Mouse (Mus musculus) intestine, postnatal 0 days (tissue): ENCODE measurements around the gene Ambra1. TPM values are rescaled to one million over a fixed set of nuclear protein-coding genes. Genes with fewer than 3 reads are reported as not detected.

Experiments
- ATAC-seq: fragments of 200-750 bp; cut with Nextera tagmentation; 2 replicates; pipeline ENCODE4 v1.8.0; 2017; ENCODE audit warnings: mild to moderate bottlenecking, moderate TSS enrichment, moderate library complexity
- H3K27ac ChIP-seq: fragments of 300-500 bp; sonication (generic); 2 replicates; pipeline ENCODE4 v1.5.1; 2014; ENCODE audit warnings: mild to moderate bottlenecking, low read depth, low read length, moderate library complexity
- H3K27me3 ChIP-seq: fragments of 300-500 bp; sonication (generic); replicated peaks from 2 replicates; pipeline ENCODE4 v1.6.1; 2014; ENCODE audit warnings: low read length, mixed read lengths; ENCODE audit not compliant: control insufficient read depth, insufficient read depth
- H3K36me3 ChIP-seq: fragments of 300-500 bp; sonication (generic); 2 replicates; pipeline ENCODE4 v1.6.1; 2014; ENCODE audit warnings: mild to moderate bottlenecking, moderate library complexity; ENCODE audit not compliant: control insufficient read depth, insufficient read depth
- H3K4me1 ChIP-seq: fragments of 300-500 bp; sonication (generic); replicated peaks from 2 replicates; pipeline ENCODE4 v1.6.1; 2014; ENCODE audit warnings: antibody characterized with exemption, low read length, mixed read lengths; ENCODE audit not compliant: control insufficient read depth, insufficient read depth
- H3K4me2 ChIP-seq: fragments of 300-500 bp; sonication (generic); replicated peaks from 2 replicates; pipeline ENCODE4 v1.6.1; 2014; ENCODE audit warnings: low read depth, mild to moderate bottlenecking, moderate library complexity
- H3K4me3 ChIP-seq: fragments of 300-500 bp; sonication (generic); 2 replicates; pipeline ENCODE4 v1.5.1; 2014; ENCODE audit warnings: low read depth, low read length
- H3K9ac ChIP-seq: fragments of 300-500 bp; sonication (generic); 2 replicates; pipeline ENCODE4 v1.6.1; 2014; ENCODE audit warnings: mild to moderate bottlenecking, low read depth, low read length
- H3K9me3 ChIP-seq: fragments of 300-500 bp; sonication (generic); 2 replicates; pipeline ENCODE4 v1.6.1; 2016; ENCODE audit warnings: mixed run types; ENCODE audit not compliant: control insufficient read depth
- CTCF ChIP-seq: sonication (generic); IDR thresholded peaks from 2 replicates; pipeline ENCODE4 v1.5.1; 2016; ENCODE audit warnings: low read depth, mild to moderate bottlenecking, control low read depth, antibody characterized with exemption, moderate library complexity
- WGBS: fragments of 180-500 bp; shearing (Covaris S2); extraction: QIAGEN DNeasy Blood & Tissue Kit; methylation state at CpG from one replicate; pipeline ENCODE4 v1.1.7; 2014; 5-methylcytosine and 5-hydroxymethylcytosine counted together
- polyA plus RNA-seq: library from polyadenylated mRNA; unstranded; fragments of >200 nt; fragmentation: Nextera tagmentation; extraction: Ambion mirVana; gene quantifications from 2 replicates; pipeline ENCODE4 v1.2.1, GENCODE M21; 2015

The Ambra1 gene
- polyA plus RNA-seq, 1 experiment from 2014 or later = 5.5 TPM

DNA sequence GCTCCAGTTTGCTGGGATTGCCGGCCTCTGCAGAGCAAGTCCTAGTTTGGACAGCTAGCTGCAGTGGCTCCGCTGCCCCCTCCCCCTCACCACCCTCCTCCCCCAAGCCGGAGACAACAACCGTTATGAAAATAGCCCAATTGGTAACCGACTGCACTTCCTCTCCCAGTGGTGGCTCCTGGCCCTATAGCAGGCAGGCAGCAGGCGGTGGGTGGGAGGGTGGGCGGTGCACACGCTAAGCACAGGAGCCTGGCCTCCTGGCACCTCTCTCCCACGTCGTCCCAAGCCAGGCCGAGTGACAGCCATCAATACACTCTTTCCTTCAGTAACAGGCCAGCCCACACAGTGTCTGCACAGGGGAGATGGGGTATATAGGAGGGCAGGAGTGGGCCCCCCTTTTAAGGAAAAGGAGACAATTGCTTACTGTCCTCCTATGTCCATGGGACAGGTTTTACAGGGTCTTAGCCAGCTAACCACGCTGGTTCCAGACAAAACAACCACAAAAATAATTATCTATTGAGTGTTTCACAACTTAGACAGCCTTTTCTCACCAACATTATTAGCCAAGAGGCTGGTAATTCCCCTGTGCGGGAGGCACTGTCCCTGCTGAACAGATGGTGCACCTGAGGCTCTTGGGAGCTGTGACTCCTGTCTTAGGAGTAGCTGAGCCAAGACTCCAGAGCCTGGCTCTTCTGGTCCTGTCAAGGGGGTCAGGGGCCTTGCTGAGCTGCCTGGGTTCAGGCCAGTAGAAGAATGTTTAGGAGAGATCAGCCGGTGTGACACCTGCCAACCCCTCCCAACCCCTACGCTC, 220.5 kb downstream of the Ambra1 start:
- Histone ChIP-seq H3K36me3 (peaks cover 5% of the 10 kb centered on the region; the same call in 1 of the 2 replicates), H3K9ac (peak overlapping the region; percentile 40; the same call in 1 of the 2 replicates), H3K27me3 (no peaks in the 10 kb centered on the region), H3K4me1 (peaks cover 20% of the 10 kb centered on the region), H3K4me3 (no peak overlapping the region), H3K27ac (0 out of 2 replicates have a peak overlapping the region, but pooled peaks have one; percentile 55), H3K9me3 (no peaks in the 10 kb centered on the region), H3K4me2 (peak overlapping the region; percentile 48)
- no peak for TF ChIP-seq CTCF
- 19% methylated on average over 15 of the region's 15 CpGs for WGBS
- no peak for ATAC-seq

DNA sequence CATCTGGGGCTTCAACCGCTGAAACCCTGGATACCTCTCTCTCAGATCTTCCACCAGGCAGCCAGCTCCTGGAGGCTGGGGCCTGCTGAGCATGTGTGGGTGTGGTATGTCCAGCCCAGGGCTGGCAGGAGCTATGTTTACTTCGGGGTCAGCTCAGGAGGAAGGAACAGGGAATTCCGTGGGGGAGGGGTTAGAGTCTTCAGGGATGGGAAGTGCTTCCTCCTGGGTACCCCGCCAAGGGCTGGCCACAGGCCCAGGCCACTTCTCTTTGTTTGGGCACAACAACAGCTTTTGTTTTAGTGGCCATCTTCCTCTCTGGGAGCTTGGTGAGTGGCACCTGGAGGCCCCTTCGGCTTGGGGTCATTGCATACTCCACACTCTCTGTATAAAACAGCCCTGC, 223.9 kb downstream of the Ambra1 start:
- Histone ChIP-seq H3K4me2 (0 out of 2 replicates have a peak overlapping the region, but pooled peaks have one; percentile 4), H3K27ac (no peak overlapping the region; the same call in 1 of the 2 replicates), H3K9ac (no peak overlapping the region), H3K4me3 (no peak overlapping the region), H3K27me3 (no peaks in the 10 kb centered on the region), H3K36me3 (no peaks in the 10 kb centered on the region; the same call in 1 of the 2 replicates), H3K4me1 (peaks cover 16% of the 10 kb centered on the region; the same call in 1 of the 2 replicates), H3K9me3 (no peaks in the 10 kb centered on the region)
- ATAC-seq = no peak
- peak; percentile 34; the same call in 1 of the 2 replicates for TF ChIP-seq CTCF
- WGBS = 10% methylated on average over 5 of the region's 5 CpGs

DNA sequence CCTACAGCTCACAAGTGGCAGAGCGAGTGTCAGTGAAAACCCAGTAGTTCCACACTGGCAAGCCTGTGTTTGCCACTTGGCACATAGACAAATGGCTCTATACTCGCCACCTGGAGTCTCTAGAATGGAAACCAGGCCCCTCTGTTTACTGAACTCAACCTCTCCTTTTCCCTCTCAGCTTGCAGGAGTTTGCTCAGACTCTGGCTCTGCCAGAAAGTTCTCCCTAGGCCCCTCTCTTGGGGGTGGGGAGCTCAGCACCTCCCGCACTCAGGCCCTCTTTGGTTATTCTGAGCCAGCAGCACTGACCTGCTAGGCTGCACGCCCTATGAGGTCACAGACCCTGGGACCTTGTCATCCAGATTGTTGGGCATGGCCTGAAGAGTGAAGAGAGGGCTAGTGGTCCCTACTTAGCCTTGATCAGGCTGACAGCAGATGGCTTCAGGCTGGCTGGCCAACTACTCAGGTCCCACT, 225.2 kb downstream of the Ambra1 start:
- ATAC-seq = no peak

DNA sequence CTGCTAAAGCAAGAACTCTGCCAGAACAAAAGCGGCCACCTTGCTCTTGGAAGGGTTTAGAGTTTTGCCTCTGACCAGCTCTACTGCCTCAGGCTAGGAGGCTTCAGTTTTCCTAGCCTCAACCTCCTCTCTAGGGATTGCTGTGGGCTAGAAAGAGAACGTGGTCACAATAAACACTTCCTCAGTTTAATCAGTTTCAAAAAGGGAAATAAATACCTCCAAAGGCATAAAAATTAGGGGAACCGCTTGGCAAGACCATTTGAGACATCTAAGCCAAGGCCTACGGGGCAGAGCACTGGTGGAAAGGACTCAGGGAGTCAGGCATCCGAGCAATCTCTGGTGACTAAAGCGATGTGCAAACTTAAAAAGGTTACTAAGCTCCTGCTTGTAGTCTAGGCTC, 225.9 kb downstream of the Ambra1 start:
- H3K4me1 ChIP-seq = peaks cover 18% of the 10 kb centered on the region; the same call in 1 of the 2 replicates
- no peak overlapping the region for H3K4me3 ChIP-seq
- WGBS = 82% methylated on average over 6 of the region's 6 CpGs
- H3K27ac ChIP-seq = no peak overlapping the region
- H3K9me3 ChIP-seq = no peaks in the 10 kb centered on the region
- TF ChIP-seq CTCF = no peak
- no peaks in the 10 kb centered on the region; the same call in 1 of the 2 replicates for H3K36me3 ChIP-seq
- ATAC-seq = no peak
- no peaks in the 10 kb centered on the region for H3K27me3 ChIP-seq
- no peak overlapping the region for H3K9ac ChIP-seq
- no peak overlapping the region for H3K4me2 ChIP-seq

More for the DNA sequence above, 225.2 kb downstream of the Ambra1 start:
- Histone ChIP-seq H3K4me2 (no peak overlapping the region), H3K4me3 (no peak overlapping the region), H3K36me3 (no peaks in the 10 kb centered on the region; the same call in 1 of the 2 replicates), H3K9ac (no peak overlapping the region), H3K27me3 (no peaks in the 10 kb centered on the region), H3K27ac (no peak overlapping the region), H3K9me3 (no peaks in the 10 kb centered on the region), H3K4me1 (peaks cover 15% of the 10 kb centered on the region; the same call in 1 of the 2 replicates)
- no peak for TF ChIP-seq CTCF
- 64% methylated on average over 4 of the region's 4 CpGs for WGBS

DNA sequence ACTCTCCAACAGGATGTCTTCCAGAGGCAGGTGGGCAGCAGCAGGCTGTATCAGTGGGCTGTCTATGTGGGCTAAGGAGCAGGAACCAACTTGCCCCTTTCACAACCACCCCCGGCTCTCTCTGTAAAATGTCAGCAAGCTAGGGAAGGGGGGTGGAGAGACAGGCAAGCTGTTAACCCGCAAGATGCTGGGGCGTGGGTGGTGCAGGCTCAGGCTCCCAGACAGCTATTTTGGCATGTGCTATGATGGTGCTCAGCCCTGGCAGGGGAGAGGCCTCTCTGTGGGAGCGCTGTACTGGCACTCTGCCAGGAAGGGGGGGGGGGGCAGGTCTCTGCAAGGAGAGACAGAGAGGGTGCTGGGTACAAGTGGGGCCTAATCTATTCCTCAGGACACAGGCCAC, 227.2 kb downstream of the Ambra1 start:
- TF ChIP-seq CTCF = no peak
- peak overlapping the region; percentile 7; the same call in 1 of the 2 replicates for H3K27ac ChIP-seq
- no peak overlapping the region for H3K9ac ChIP-seq

DNA sequence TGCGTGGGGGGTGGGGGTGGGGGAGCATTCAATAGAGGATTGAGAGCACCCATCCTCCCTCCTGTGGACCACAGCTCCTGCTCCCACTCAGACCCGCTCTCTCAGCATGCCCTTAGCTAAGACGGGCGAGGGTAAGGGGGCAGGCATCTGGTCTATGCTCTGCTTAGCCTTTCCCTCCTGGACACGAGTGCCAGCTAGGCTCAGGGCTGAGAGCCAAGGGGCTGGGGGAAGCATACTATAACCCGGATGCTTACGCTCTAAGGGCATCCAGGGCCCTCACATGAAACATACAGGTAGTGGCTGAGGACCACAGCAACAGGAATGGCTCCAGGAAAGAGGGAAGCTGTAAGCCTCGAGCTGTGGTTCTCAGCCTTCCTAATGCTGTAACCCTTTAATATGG, 228.1 kb downstream of the Ambra1 start:
- no peaks in the 10 kb centered on the region; the same call in 1 of the 2 replicates for H3K36me3 ChIP-seq
- H3K27me3 ChIP-seq = no peaks in the 10 kb centered on the region
- no peak for ATAC-seq
- H3K4me2 ChIP-seq = no peak overlapping the region
- no peak for TF ChIP-seq CTCF
- no peak overlapping the region for H3K27ac ChIP-seq
- H3K9me3 ChIP-seq = no peaks in the 10 kb centered on the region
- H3K4me1 ChIP-seq = peaks cover 23% of the 10 kb centered on the region; the same call in 1 of the 2 replicates
- H3K9ac ChIP-seq = no peak overlapping the region
- no peak overlapping the region for H3K4me3 ChIP-seq
- WGBS = 80% methylated on average over 8 of the region's 8 CpGs

More for the DNA sequence above, 227.2 kb downstream of the Ambra1 start:
- Histone ChIP-seq H3K4me1 (peaks cover 23% of the 10 kb centered on the region; the same call in 1 of the 2 replicates), H3K27me3 (no peaks in the 10 kb centered on the region), H3K36me3 (no peaks in the 10 kb centered on the region; the same call in 1 of the 2 replicates), H3K4me2 (peak overlapping the region; percentile 24; the same call in 1 of the 2 replicates), H3K9me3 (no peaks in the 10 kb centered on the region), H3K4me3 (no peak overlapping the region)
- no peak for ATAC-seq
- WGBS = 11% methylated on average over 4 of the region's 4 CpGs
